Mouse (Mus musculus): ENCODE measurements around the gene Adap1. TPM values are rescaled to one million over a fixed set of nuclear protein-coding genes. Genes with fewer than 3 reads are reported as not detected.
A peak's percentile ranks its signal among the peaks of the same experiment; 100 is the strongest.

Adap1 gene
- polyA plus RNA-seq, 1 experiment from 2014 or later, result 12.3 TPM

GRCm38 (mm10) chr5:139364911-139365571 lies 39.6 kb upstream of the Adap1 start:
- no peaks in the 10 kb centered on the region for H3K27me3 ChIP-seq (replicated peaks)
- H3K4me2 ChIP-seq, result no peak overlapping the region
- no peaks in the 10 kb centered on the region for H3K36me3 ChIP-seq
- 33% methylated on average over 5 of the region's 5 CpGs for WGBS
- no peak for ATAC-seq (ENCODE audit: insufficient read depth, low FRiP score, low read depth)
- no peaks in the 10 kb centered on the region for H3K9me3 ChIP-seq
- H3K9ac ChIP-seq, result no peak overlapping the region
- no peak overlapping the region for H3K27ac ChIP-seq
- no peak overlapping the region for H3K4me3 ChIP-seq (replicated peaks)
- peaks cover 20% of the 10 kb centered on the region for H3K4me1 ChIP-seq

DNA sequence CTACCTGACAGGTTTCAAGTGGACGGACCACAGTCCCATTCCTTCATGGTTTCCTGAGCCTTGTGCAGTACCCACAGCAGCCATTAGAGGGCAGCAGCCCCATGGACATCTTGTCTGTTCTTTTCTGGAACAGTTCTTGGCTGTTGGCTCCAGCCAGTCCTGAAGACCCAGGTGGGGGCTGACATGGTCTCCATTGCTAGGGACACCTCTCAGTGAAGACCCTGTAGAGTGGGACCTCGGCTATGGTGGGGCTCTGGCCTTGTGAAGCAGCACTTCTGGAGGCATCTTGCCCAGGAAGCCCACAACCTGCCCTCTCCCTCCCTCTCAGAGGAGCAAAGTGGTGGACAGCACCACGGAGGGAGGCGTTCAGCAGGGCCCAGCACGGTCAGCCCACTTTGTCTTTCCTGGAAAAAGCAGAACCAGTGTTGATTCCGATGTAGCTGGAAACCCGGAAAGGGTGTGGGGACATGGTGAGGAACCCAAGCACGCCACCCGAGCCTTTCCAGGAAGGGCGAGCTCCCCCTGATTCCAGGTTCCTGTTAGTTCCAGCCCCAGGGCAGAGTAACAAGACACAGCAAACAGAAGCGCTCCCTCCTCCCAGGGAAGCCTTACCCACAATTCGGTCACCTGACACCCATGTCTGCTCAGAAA lies 39.0 kb upstream of the Adap1 start:
- no peak overlapping the region for H3K9ac ChIP-seq
- H3K9me3 ChIP-seq, result no peaks in the 10 kb centered on the region
- no peak overlapping the region for H3K4me3 ChIP-seq (replicated peaks)
- H3K36me3 ChIP-seq, result no peaks in the 10 kb centered on the region
- no peak overlapping the region for H3K27ac ChIP-seq
- no peaks in the 10 kb centered on the region for H3K27me3 ChIP-seq (replicated peaks)
- peak; percentile 40 for ATAC-seq (ENCODE audit: insufficient read depth, low FRiP score, low read depth)
- H3K4me2 ChIP-seq, result 0 out of 2 replicates have a peak overlapping the region, but pooled peaks have one; percentile 3
- peaks cover 20% of the 10 kb centered on the region for H3K4me1 ChIP-seq
- WGBS, result 20% methylated on average over 12 of the region's 12 CpGs

GRCm38 (mm10) chr5:139363858-139364257 lies 38.4 kb upstream of the Adap1 start:
- no peaks in the 10 kb centered on the region for H3K9me3 ChIP-seq
- no peaks in the 10 kb centered on the region for H3K27me3 ChIP-seq (replicated peaks)
- no peak overlapping the region for H3K4me2 ChIP-seq
- peaks cover 19% of the 10 kb centered on the region for H3K4me1 ChIP-seq
- no peak overlapping the region for H3K9ac ChIP-seq
- no peak for ATAC-seq (ENCODE audit: insufficient read depth, low FRiP score, low read depth)
- H3K27ac ChIP-seq, result no peak overlapping the region
- H3K4me3 ChIP-seq (replicated peaks), result no peak overlapping the region
- H3K36me3 ChIP-seq, result no peaks in the 10 kb centered on the region
- 71% methylated on average over 7 of the region's 7 CpGs for WGBS

- Histone ChIP-seq H3K4me2 (no peak overlapping the region), H3K9me3 (no peaks in the 10 kb centered on the region), H3K27ac (no peak overlapping the region), H3K4me3 (replicated peaks) (no peak overlapping the region), H3K27me3 (replicated peaks) (no peaks in the 10 kb centered on the region), H3K4me1 (peaks cover 13% of the 10 kb centered on the region), H3K36me3 (no peaks in the 10 kb centered on the region), H3K9ac (no peak overlapping the region)
- no peak for ATAC-seq (ENCODE audit: insufficient read depth, low FRiP score, low read depth)
- 82% methylated on average over 5 of the region's 5 CpGs for WGBS
These were observed 33.8 kb upstream of the Adap1 start for GRCm38 (mm10) chr5:139359244-139359643.

- H3K36me3 ChIP-seq, result no peaks in the 10 kb centered on the region
- no peak overlapping the region for H3K4me2 ChIP-seq
- H3K9ac ChIP-seq, result no peak overlapping the region
- H3K27ac ChIP-seq, result no peak overlapping the region
- no peaks in the 10 kb centered on the region for H3K9me3 ChIP-seq
- peaks cover 14% of the 10 kb centered on the region; the same call in 1 of the 2 replicates for H3K4me1 ChIP-seq
- no peaks in the 10 kb centered on the region for H3K27me3 ChIP-seq (replicated peaks)
- no peak for ATAC-seq (ENCODE audit: insufficient read depth, low FRiP score, low read depth)
- no peak overlapping the region for H3K4me3 ChIP-seq (replicated peaks)
- 82% methylated on average over 2 of the region's 2 CpGs for WGBS
These were observed 33.2 kb upstream of the Adap1 start for GRCm38 (mm10) chr5:139358653-139359052.

DNA sequence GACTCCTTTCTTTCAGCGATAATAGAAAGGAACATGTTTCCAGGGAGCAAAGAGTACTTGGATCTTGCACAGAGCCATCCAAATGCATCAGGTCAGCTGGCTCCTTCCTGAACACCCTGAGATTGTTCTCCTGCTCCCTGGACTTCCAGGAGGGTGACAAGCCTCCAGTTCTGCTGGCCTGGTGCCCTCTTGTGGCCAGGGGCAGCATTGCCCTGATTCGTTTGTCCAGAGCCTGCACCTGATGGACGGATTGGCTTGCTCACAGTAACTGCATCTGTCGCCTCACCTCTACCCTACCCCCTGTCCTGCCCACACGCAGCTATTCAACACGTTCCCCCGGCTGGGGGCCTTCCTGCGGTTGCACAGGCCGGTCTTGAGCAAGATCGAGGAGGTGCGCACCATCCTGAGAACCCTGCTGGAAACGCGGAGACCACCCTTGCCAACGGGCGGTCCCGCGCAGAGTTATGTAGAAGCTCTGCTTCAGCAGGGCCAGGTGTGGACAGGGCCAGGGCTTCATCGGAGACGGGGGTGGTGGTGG lies 29.9 kb upstream of the Adap1 start:
- Histone ChIP-seq H3K9me3 (no peaks in the 10 kb centered on the region), H3K4me1 (peaks cover 31% of the 10 kb centered on the region), H3K27me3 (replicated peaks) (no peaks in the 10 kb centered on the region), H3K9ac (no peak overlapping the region), H3K4me3 (replicated peaks) (no peak overlapping the region), H3K4me2 (no peak overlapping the region), H3K27ac (no peak overlapping the region), H3K36me3 (no peaks in the 10 kb centered on the region)
- no peak for ATAC-seq (ENCODE audit: insufficient read depth, low FRiP score, low read depth)
- 35% methylated on average over 19 of the region's 19 CpGs for WGBS

GRCm38 (mm10) chr5:139353946-139354345 lies 28.5 kb upstream of the Adap1 start:
- peaks cover 31% of the 10 kb centered on the region for H3K4me1 ChIP-seq
- no peaks in the 10 kb centered on the region for H3K36me3 ChIP-seq
- no peak overlapping the region for H3K9ac ChIP-seq
- 70% methylated on average over 11 of the region's 11 CpGs for WGBS
- peak overlapping the region; percentile 41 for H3K4me2 ChIP-seq
- H3K27ac ChIP-seq, result peak overlapping the region; percentile 45; the same call in 1 of the 2 replicates
- no peaks in the 10 kb centered on the region for H3K9me3 ChIP-seq
- peak; percentile 8; the same call in 1 of the 2 replicates for ATAC-seq (ENCODE audit: insufficient read depth, low FRiP score, low read depth)
- no peaks in the 10 kb centered on the region for H3K27me3 ChIP-seq (replicated peaks)
- H3K4me3 ChIP-seq (replicated peaks), result peak overlapping the region; percentile 13

DNA sequence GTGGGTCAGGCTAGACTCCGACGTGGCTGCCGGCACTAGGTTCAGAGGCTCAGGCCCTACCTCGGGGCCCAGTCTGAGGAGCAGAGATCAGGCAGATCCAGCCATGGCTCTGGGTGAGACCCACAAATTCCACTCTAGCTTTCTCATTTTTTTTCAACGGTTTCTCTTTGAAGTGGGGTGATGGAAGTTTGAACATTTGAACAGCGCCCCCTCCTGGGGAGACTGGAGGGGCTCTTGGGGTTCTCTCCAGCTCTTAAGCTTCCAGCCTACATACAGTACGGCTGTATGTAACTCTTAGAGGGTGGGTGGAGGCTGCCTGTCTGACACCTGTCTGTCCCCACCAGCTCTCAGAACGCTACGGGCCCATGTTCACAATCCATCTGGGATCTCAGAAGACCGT lies 28.1 kb upstream of the Adap1 start:
- no peaks in the 10 kb centered on the region for H3K9me3 ChIP-seq
- WGBS, result 52% methylated on average over 10 of the region's 10 CpGs
- H3K4me1 ChIP-seq, result peaks cover 31% of the 10 kb centered on the region
- no peaks in the 10 kb centered on the region for H3K36me3 ChIP-seq
- peak overlapping the region; percentile 45; the same call in 1 of the 2 replicates for H3K27ac ChIP-seq
- H3K27me3 ChIP-seq (replicated peaks), result no peaks in the 10 kb centered on the region
- ATAC-seq (ENCODE audit: insufficient read depth, low FRiP score, low read depth), result no peak
- H3K9ac ChIP-seq, result no peak overlapping the region
- peak overlapping the region; percentile 41 for H3K4me2 ChIP-seq
- H3K4me3 ChIP-seq (replicated peaks), result peak overlapping the region; percentile 13

GRCm38 (mm10) chr5:139352317-139352716 lies 26.9 kb upstream of the Adap1 start, which contains the start of gene Cyp2w1:
Gene Cyp2w1, plus strand, starts transcription at chr5:139352617.
- peak within 1 kb of the TSS; percentile 83 for H3K27ac ChIP-seq

DNA sequence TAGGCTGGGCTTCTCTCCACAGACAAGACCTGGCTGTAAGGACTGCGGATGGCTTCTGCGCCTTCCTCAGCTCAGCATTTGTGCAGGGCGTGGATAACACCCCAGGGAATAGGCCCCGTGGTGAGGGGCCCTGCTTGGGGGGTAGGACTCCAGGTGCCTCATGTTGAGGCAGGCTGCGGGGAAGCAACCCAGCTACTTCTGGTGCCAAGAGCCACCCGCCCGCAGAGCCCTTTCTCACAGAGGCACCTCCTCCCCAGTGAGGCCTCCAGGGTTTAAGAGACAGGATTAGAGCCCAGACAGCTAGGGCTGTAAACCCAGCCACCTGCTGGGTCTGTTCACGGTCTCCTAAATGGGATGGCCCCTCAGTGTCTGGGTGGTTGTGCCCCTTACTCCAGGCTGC lies 26.2 kb upstream of the Adap1 start:
- no peak overlapping the region for H3K4me3 ChIP-seq (replicated peaks)
- H3K27me3 ChIP-seq (replicated peaks), result no peaks in the 10 kb centered on the region
- no peak for ATAC-seq (ENCODE audit: insufficient read depth, low FRiP score, low read depth)
- peaks cover 31% of the 10 kb centered on the region for H3K4me1 ChIP-seq
- 20% methylated on average over 8 of the region's 8 CpGs for WGBS
- peak overlapping the region; percentile 22; the same call in 1 of the 2 replicates for H3K4me2 ChIP-seq
- H3K9me3 ChIP-seq, result no peaks in the 10 kb centered on the region
- no peak overlapping the region for H3K9ac ChIP-seq
- H3K36me3 ChIP-seq, result no peaks in the 10 kb centered on the region
- peak overlapping the region; percentile 83 for H3K27ac ChIP-seq

More at GRCm38 (mm10) chr5:139352317-139352716, 26.9 kb upstream of the Adap1 start, which contains the start of gene Cyp2w1:
- H3K9me3 ChIP-seq, result no peaks in the 10 kb centered on the region
- peak within 1 kb of the TSS; percentile 43 for H3K4me2 ChIP-seq
- H3K4me3 ChIP-seq (replicated peaks), result peak within 1 kb of the TSS; percentile 13
- H3K27me3 ChIP-seq (replicated peaks), result no peaks in the 10 kb centered on the region
- H3K36me3 ChIP-seq, result no peaks in the 10 kb centered on the region
- no peak within 1 kb of the TSS for H3K9ac ChIP-seq
- 35% methylated on average over 6 of the region's 6 CpGs for WGBS
- ATAC-seq (ENCODE audit: insufficient read depth, low FRiP score, low read depth), result no peak
- H3K4me1 ChIP-seq, result peaks cover 31% of the 10 kb centered on the region

DNA sequence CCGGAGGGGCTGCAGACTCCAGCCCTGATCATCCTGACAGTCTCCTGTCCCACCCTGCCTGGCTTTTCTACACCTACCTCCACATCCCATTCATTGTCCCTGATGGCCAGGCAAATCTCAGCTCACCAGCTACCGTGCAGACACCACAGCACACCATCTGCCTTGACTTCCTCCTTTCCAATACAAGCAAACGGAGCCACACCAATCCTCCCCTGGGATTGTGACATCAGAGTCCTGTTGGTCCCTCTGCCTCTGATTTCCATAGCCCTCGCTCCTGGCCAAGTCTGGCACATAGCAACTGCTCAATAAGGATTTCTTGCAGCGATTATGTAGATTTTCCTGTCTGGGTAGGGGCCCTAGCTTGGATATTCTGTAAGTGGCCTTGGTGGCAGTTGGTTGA lies 25.7 kb upstream of the Adap1 start, which contains the start of gene Cox19:
Gene Cox19 (minus strand): TSS at position 285 of the 400 bp plus-strand sequence.
- Histone ChIP-seq H3K4me3 (replicated peaks) (no peak within 1 kb of the TSS; the same call in 1 of the 2 replicates), H3K9ac (no peak within 1 kb of the TSS), H3K4me2 (peak within 1 kb of the TSS; percentile 43), H3K9me3 (no peaks in the 10 kb centered on the region), H3K27ac (peak within 1 kb of the TSS; percentile 83), H3K36me3 (no peaks in the 10 kb centered on the region), H3K4me1 (peaks cover 31% of the 10 kb centered on the region), H3K27me3 (replicated peaks) (no peaks in the 10 kb centered on the region)
- ATAC-seq (ENCODE audit: insufficient read depth, low FRiP score, low read depth), result no peak
- 42% methylated on average over 5 of the region's 5 CpGs for WGBS

- H3K9ac ChIP-seq, result no peak overlapping the region
These were observed 24.3 kb upstream of the Adap1 start for GRCm38 (mm10) chr5:139349713-139350112.

More at GRCm38 (mm10) chr5:139349713-139350112, 24.3 kb upstream of the Adap1 start:
- peak overlapping the region; percentile 65 for H3K27ac ChIP-seq
- no peaks in the 10 kb centered on the region for H3K27me3 ChIP-seq (replicated peaks)
- 52% methylated on average over 6 of the region's 6 CpGs for WGBS
- no peak overlapping the region for H3K4me2 ChIP-seq
- ATAC-seq (ENCODE audit: insufficient read depth, low FRiP score, low read depth), result no peak
- no peak overlapping the region for H3K4me3 ChIP-seq (replicated peaks)
- H3K9me3 ChIP-seq, result no peaks in the 10 kb centered on the region
- H3K36me3 ChIP-seq, result no peaks in the 10 kb centered on the region
- H3K4me1 ChIP-seq, result peaks cover 27% of the 10 kb centered on the region

Measured in stomach, embryonic 15.5 days (tissue).